Mouse (Mus musculus) heart, adult 8-10 months (tissue): ENCODE results near the gene LTO1. TPM values are rescaled to one million over a fixed set of nuclear protein-coding genes. Genes with fewer than 3 reads are reported as not detected.

ENCODE experiments used
- total RNA-seq, 4 experiments: library from RNA; stranded (reverse); gene quantifications; 2 replicates each; pipeline ENCODE4 v1.2.4; 2022

LTO1 gene
- total RNA-seq, 4 experiments from 2014 or later = 14.6 to 18.2 (median 17.4) TPM

Other genes with a start within 250 kb of the LTO1 start
- 10 to 100 TPM in 3 of 4 experiments, 1 to 10 TPM in 1; 7.5 to 12.1 (median 11.7) TPM for gene Ano1, start 163.1 kb upstream of the LTO1 start, total RNA-seq
- not detected for gene Fgf3, start 77.0 kb upstream of the LTO1 start, total RNA-seq
- not detected for gene Fgf4, start 67.7 kb upstream of the LTO1 start, total RNA-seq
- gene Fgf15, start 18.6 kb upstream of the LTO1 start, total RNA-seq = not detected
- gene Ccnd1, start 24.8 kb downstream of the LTO1 start, total RNA-seq = 10 to 100 TPM; 30.1 to 64.0 (median 45.1) TPM